In genomic region chr8:46078866-46079265, GRCm38 (mm10) we compare ENCODE assay signal across 19 mouse cellular contexts.
DNase-seq lines count a peak whose midpoint lies in the region; ATAC-seq and TF ChIP-seq lines count a peak whose summit lies in the region.
"Had no signal": no experiment of that assay in that cellular context is flagged by ENCODE, and none has a peak within 500 bp of the region (broad histone marks: within the 10 kb centered on the region; RNA-seq: fewer than 3 reads in every experiment).

No protein-coding gene starts in this region.

- TF ChIP-seq CTCF in bone marrow macrophage, adult 2 months (IDR thresholded peaks at IDR 0.05; ENCODE audit: low read depth, low read length), result no peak
- no peak for TF ChIP-seq CTCF in hindbrain, postnatal 0 days (IDR thresholded peaks at IDR 0.05; ENCODE audit: low read depth)

- peak overlapping the region; percentile 28; the same call in 1 of the 2 replicates for H3K27ac ChIP-seq in bone marrow macrophage, adult 2 months (ENCODE audit: insufficient read depth, low read depth, low read length)
- H3K27ac ChIP-seq in hindbrain, postnatal 0 days, result no peak overlapping the region
- H3K27ac ChIP-seq: embryonic facial prominence, embryonic 10.5 days; embryonic facial prominence, embryonic 12.5 days had no signal

- TF ChIP-seq POLR2A in bone marrow macrophage, adult 2 months (IDR thresholded peaks at IDR 0.05; ENCODE audit: borderline replicate concordance, low read depth, low read length), result no peak

- no peak overlapping the region for H3K9ac ChIP-seq in hindbrain, postnatal 0 days (replicated peaks; ENCODE audit: low read length)
- H3K9ac ChIP-seq: embryonic facial prominence, embryonic 12.5 days had no signal

- 87% methylated on average over 6 of the region's 6 CpGs for WGBS in hindbrain, postnatal 0 days

- DNase-seq in left cerebral cortex, postnatal 36 days (ENCODE audit: low spot score in 2 of 2), result no peak
- no peak for DNase-seq in embryo, embryonic 9.5 days (ENCODE audit: extremely low spot score)
- DNase-seq in hindbrain, postnatal 0 days (ENCODE audit: low spot score), result no peak
- DNase-seq: adrenal gland, adult 2 months; adrenal gland, postnatal 10 days; adrenal gland, postnatal 25 days; cerebellum, adult 11-12 months; cerebellum, adult 2 months; cerebellum, adult 9-10 months; cerebellum, postnatal 10 days; cerebellum, postnatal 25 days; embryo, embryonic 11 days had no signal

- peaks cover 13% of the 10 kb centered on the region for H3K4me1 ChIP-seq in bone marrow macrophage, adult 2 months (ENCODE audit: control insufficient read depth, insufficient read depth, low read length)
- no peaks in the 10 kb centered on the region for H3K4me1 ChIP-seq in hindbrain, postnatal 0 days (ENCODE audit: insufficient read depth, low read length)
- H3K4me1 ChIP-seq: embryonic facial prominence, embryonic 10.5 days; embryonic facial prominence, embryonic 12.5 days had no signal

- peaks cover 9% of the 10 kb centered on the region; the same call in 1 of the 2 replicates for H3K36me3 ChIP-seq in hindbrain, postnatal 0 days (ENCODE audit: insufficient read depth, low read length)
- H3K36me3 ChIP-seq: embryonic facial prominence, embryonic 10.5 days; embryonic facial prominence, embryonic 12.5 days had no signal

- intact Hi-C loops in left cerebral cortex, postnatal 36 days (cut with DNase I), result no loop called here

- 0 out of 2 replicates have a peak, but pooled peaks have one; percentile 39 for ATAC-seq in common myeloid progenitor, adult 5-6 weeks (replicated peaks; ENCODE audit: low read depth, poor library complexity, severe bottlenecking)
- ATAC-seq in hematopoietic stem cell, adult 5-6 weeks (replicated peaks in 1 of 2; ENCODE audit: insufficient read depth in 1 of 2, low FRiP score in 2 of 2, low TSS enrichment in 1 of 2, low read depth in 1 of 2, poor library complexity in 2 of 2, severe bottlenecking in 2 of 2), result peak; percentile 51 to 67; a peak in 3 of 4 replicates
- ATAC-seq in hindbrain, postnatal 0 days, result no peak
- ATAC-seq: forebrain, embryonic 14.5 days; forebrain, embryonic 16.5 days had no signal

- H3K27me3 ChIP-seq in hindbrain, postnatal 0 days (ENCODE audit: insufficient read depth, low read length), result no peaks in the 10 kb centered on the region
- H3K27me3 ChIP-seq: embryonic facial prominence, embryonic 12.5 days had no signal

- no peaks in the 10 kb centered on the region for H3K9me3 ChIP-seq in hindbrain, postnatal 0 days (ENCODE audit: low read length)
- H3K9me3 ChIP-seq: embryonic facial prominence, embryonic 10.5 days; embryonic facial prominence, embryonic 12.5 days had no signal

- H3K4me3 ChIP-seq in bone marrow macrophage, adult 2 months (ENCODE audit: insufficient read depth, low read length), result no peak overlapping the region
- no peak overlapping the region for H3K4me3 ChIP-seq in hindbrain, postnatal 0 days (ENCODE audit: low read length)
- H3K4me3 ChIP-seq: embryonic facial prominence, embryonic 10.5 days; embryonic facial prominence, embryonic 12.5 days had no signal

- H3K4me2 ChIP-seq in hindbrain, postnatal 0 days (ENCODE audit: low read depth, low read length), result no peak overlapping the region
- H3K4me2 ChIP-seq: embryonic facial prominence, embryonic 12.5 days had no signal
